Mouse (Mus musculus) E14TG2a.4 (cell line): ENCODE measurements around the gene Gpr25.

Experiments
- CTCF ChIP-seq: conservative IDR thresholded peaks from 2 replicates; pipeline ENCODE4 v1.5.1; 2014; ENCODE audit warnings: low read length
- NANOG ChIP-seq: IDR thresholded peaks from 2 replicates; pipeline ENCODE4 v1.6.1; 2014; ENCODE audit warnings: borderline replicate concordance, low read length, mixed read lengths

- TF ChIP-seq CTCF (peak; percentile 19), NANOG (no peak)
These were observed 45.8 kb upstream of the Gpr25 start for GRCm38 (mm10) chr1:136306424-136306823.
